Mouse (Mus musculus) liver, postnatal 0 days (tissue): ENCODE results near the gene Smim20. TPM values are rescaled to one million over a fixed set of nuclear protein-coding genes. Genes with fewer than 3 reads are reported as not detected.

Source experiments
- ATAC-seq: fragments of 200-750 bp; cut with Nextera tagmentation; 2 replicates; pipeline ENCODE4 v1.8.0; 2017; ENCODE audit warnings: mild to moderate bottlenecking, moderate library complexity
- DNase-seq: peaks from one replicate; pipeline ENCODE4 v3.0.0-alpha.2; 2016
- H3K27ac ChIP-seq: fragments of 300-500 bp; sonication (generic); 2 replicates; pipeline ENCODE4 v1.5.1; 2014; ENCODE audit warnings: antibody characterized with exemption, moderate library complexity, mild to moderate bottlenecking, low read depth
- H3K27me3 ChIP-seq: fragments of 300-500 bp; sonication (generic); 2 replicates; pipeline ENCODE4 v1.6.1; 2014; ENCODE audit warnings: low read length, control low read depth, mixed read lengths; ENCODE audit not compliant: insufficient read depth
- H3K36me3 ChIP-seq: fragments of 300-500 bp; sonication (generic); replicated peaks from 2 replicates; pipeline ENCODE4 v1.6.1; 2014; ENCODE audit warnings: mild to moderate bottlenecking, control low read depth, low read length, moderate library complexity, mixed read lengths; ENCODE audit not compliant: insufficient read depth
- H3K4me1 ChIP-seq: fragments of 300-500 bp; sonication (generic); 2 replicates; pipeline ENCODE4 v1.6.1; 2014; ENCODE audit warnings: antibody characterized with exemption, mild to moderate bottlenecking, control low read depth; ENCODE audit not compliant: insufficient read depth
- H3K4me2 ChIP-seq: fragments of 300-500 bp; sonication (generic); 2 replicates; pipeline ENCODE4 v1.6.1; 2014; ENCODE audit warnings: low read depth, mild to moderate bottlenecking, low read length, moderate library complexity, mixed read lengths
- H3K4me3 ChIP-seq: fragments of 300-500 bp; sonication (generic); 2 replicates; pipeline ENCODE4 v1.5.1; 2014; ENCODE audit warnings: low read depth, low read length
- H3K9ac ChIP-seq: fragments of 300-500 bp; sonication (generic); replicated peaks from 2 replicates; pipeline ENCODE4 v1.6.1; 2014; ENCODE audit warnings: mild to moderate bottlenecking, moderate library complexity
- H3K9me3 ChIP-seq: fragments of 300-500 bp; sonication (generic); 2 replicates; pipeline ENCODE4 v1.6.1; 2016; ENCODE audit warnings: mild to moderate bottlenecking, control low read depth, low read length, mixed read lengths
- CTCF ChIP-seq: sonication (generic); IDR thresholded peaks from 2 replicates; pipeline ENCODE4 v1.5.1; 2016; ENCODE audit warnings: antibody characterized with exemption, low read depth
- EP300 ChIP-seq: IDR thresholded peaks from 2 replicates; pipeline ENCODE4 v1.6.1; 2016; ENCODE audit warnings: antibody characterized with exemption, low read depth, mild to moderate bottlenecking
- WGBS: fragments of 180-500 bp; shearing (Covaris S2); extraction: QIAGEN DNeasy Blood & Tissue Kit; methylation state at CpG from one replicate; pipeline ENCODE4 v1.1.7; 2014; ENCODE audit not compliant: insufficient replicate concordance; 5-methylcytosine and 5-hydroxymethylcytosine counted together
- polyA plus RNA-seq: library from polyadenylated mRNA; unstranded; fragments of >200 nt; fragmentation: Nextera tagmentation; extraction: Ambion mirVana; gene quantifications from 2 replicates; pipeline ENCODE4 v1.2.1, GENCODE M21; 2015

Gene Smim20
- polyA plus RNA-seq, 1 experiment from 2014 or later, result 65.1 TPM

GRCm38 (mm10) chr5:53307437-53307836, 40.6 kb downstream of the Smim20 start:
- DNase-seq (no peak), ATAC-seq (no peak)
- H3K27ac ChIP-seq, result no peak overlapping the region
- WGBS, result 79% methylated on average over 5 of the region's 5 CpGs
- no peaks in the 10 kb centered on the region for H3K9me3 ChIP-seq
- no peak overlapping the region for H3K9ac ChIP-seq
- TF ChIP-seq EP300, result no peak
- no peak for TF ChIP-seq CTCF
- H3K4me1 ChIP-seq, result no peaks in the 10 kb centered on the region
- H3K27me3 ChIP-seq, result no peaks in the 10 kb centered on the region
- H3K36me3 ChIP-seq, result no peaks in the 10 kb centered on the region
- H3K4me2 ChIP-seq, result no peak overlapping the region
- no peak overlapping the region for H3K4me3 ChIP-seq

GRCm38 (mm10) chr5:53314404-53315167, 47.7 kb downstream of the Smim20 start:
- H3K4me1 ChIP-seq, result no peaks in the 10 kb centered on the region
- DNase-seq (no peak), ATAC-seq (no peak)
- H3K4me2 ChIP-seq, result no peak overlapping the region
- no peak overlapping the region for H3K27ac ChIP-seq
- H3K36me3 ChIP-seq, result no peaks in the 10 kb centered on the region
- no peak for TF ChIP-seq EP300
- TF ChIP-seq CTCF, result no peak
- no peaks in the 10 kb centered on the region for H3K9me3 ChIP-seq
- WGBS, result 80% methylated on average over 13 of the region's 13 CpGs
- H3K9ac ChIP-seq, result no peak overlapping the region
- H3K27me3 ChIP-seq, result no peaks in the 10 kb centered on the region
- no peak overlapping the region for H3K4me3 ChIP-seq

DNA sequence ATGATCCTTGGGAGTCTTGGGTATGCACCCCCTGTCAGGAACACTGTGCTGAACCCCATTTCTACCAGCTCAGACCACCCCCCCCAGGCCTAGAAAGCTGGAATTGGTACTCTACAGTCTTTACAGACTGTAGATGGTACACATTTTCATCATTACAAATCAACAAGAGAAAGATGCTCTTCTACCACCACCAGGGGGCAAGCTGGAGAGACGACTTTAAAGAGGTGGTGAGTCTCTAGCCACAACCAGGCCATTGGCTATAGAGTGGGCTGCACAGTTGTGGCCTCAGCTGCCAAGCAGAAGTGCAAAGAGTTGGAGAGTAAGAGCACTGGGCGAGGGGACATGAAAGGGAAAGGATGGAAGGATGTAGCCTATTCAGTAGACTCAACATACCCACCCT, 48.9 kb downstream of the Smim20 start:
- H3K4me1 ChIP-seq, result no peaks in the 10 kb centered on the region
- no peak overlapping the region for H3K9ac ChIP-seq
- H3K36me3 ChIP-seq, result no peaks in the 10 kb centered on the region
- H3K27ac ChIP-seq, result no peak overlapping the region
- H3K27me3 ChIP-seq, result no peaks in the 10 kb centered on the region
- H3K4me3 ChIP-seq, result no peak overlapping the region
- H3K4me2 ChIP-seq, result no peak overlapping the region
- no peaks in the 10 kb centered on the region for H3K9me3 ChIP-seq
- no peak for DNase-seq
- peak; percentile 38; the same call in 1 of the 2 replicates for TF ChIP-seq CTCF
- TF ChIP-seq EP300, result no peak
- WGBS, result 36% methylated on average over 2 of the region's 2 CpGs
- ATAC-seq, result no peak

GRCm38 (mm10) chr5:53317396-53317795, 50.5 kb downstream of the Smim20 start:
- H3K4me3 ChIP-seq, result no peak overlapping the region
- no peaks in the 10 kb centered on the region for H3K9me3 ChIP-seq
- WGBS, result 70% methylated on average over 3 of the region's 3 CpGs
- no peak overlapping the region for H3K9ac ChIP-seq
- no peaks in the 10 kb centered on the region for H3K36me3 ChIP-seq
- TF ChIP-seq EP300, result no peak
- TF ChIP-seq CTCF, result no peak
- no peak for ATAC-seq
- no peaks in the 10 kb centered on the region for H3K27me3 ChIP-seq
- no peak overlapping the region for H3K4me2 ChIP-seq
- H3K4me1 ChIP-seq, result no peaks in the 10 kb centered on the region
- no peak for DNase-seq
- H3K27ac ChIP-seq, result no peak overlapping the region

GRCm38 (mm10) chr5:53317885-53318466, 51.1 kb downstream of the Smim20 start:
- H3K9me3 ChIP-seq, result no peaks in the 10 kb centered on the region
- TF ChIP-seq EP300 (no peak), CTCF (no peak)
- WGBS, result 74% methylated on average over 7 of the region's 7 CpGs
- H3K4me1 ChIP-seq, result no peaks in the 10 kb centered on the region
- DNase-seq (no peak), ATAC-seq (no peak)
- H3K4me2 ChIP-seq, result no peak overlapping the region
- no peak overlapping the region for H3K27ac ChIP-seq
- H3K27me3 ChIP-seq, result no peaks in the 10 kb centered on the region
- no peak overlapping the region for H3K4me3 ChIP-seq
- H3K9ac ChIP-seq, result no peak overlapping the region
- H3K36me3 ChIP-seq, result no peaks in the 10 kb centered on the region

- H3K9ac ChIP-seq, result no peak overlapping the region
- no peaks in the 10 kb centered on the region for H3K27me3 ChIP-seq
- no peak overlapping the region for H3K27ac ChIP-seq
- no peaks in the 10 kb centered on the region for H3K4me1 ChIP-seq
- DNase-seq (no peak), ATAC-seq (no peak)
- WGBS, result 58% methylated on average over 3 of the region's 3 CpGs
- H3K36me3 ChIP-seq, result no peaks in the 10 kb centered on the region
- TF ChIP-seq EP300 (no peak), CTCF (no peak)
- no peaks in the 10 kb centered on the region for H3K9me3 ChIP-seq
- no peak overlapping the region for H3K4me3 ChIP-seq
- no peak overlapping the region for H3K4me2 ChIP-seq
Measured at GRCm38 (mm10) chr5:53320331-53320730, 53.4 kb downstream of the Smim20 start.
